Mouse (Mus musculus) retina, embryonic 14.5 days (tissue): ENCODE data around the gene Mkrn1.
"Not testable (repeated sequence)": the region's sequence is repeated elsewhere in the genome, so short reads cannot be mapped to it uniquely, and the experiment has no call there.

Experiments
- DNase-seq: peaks from one replicate; pipeline ENCODE4 v3.0.0-alpha.2; 2015; ENCODE audit warnings: low spot score

Gene Mkrn1

DNA sequence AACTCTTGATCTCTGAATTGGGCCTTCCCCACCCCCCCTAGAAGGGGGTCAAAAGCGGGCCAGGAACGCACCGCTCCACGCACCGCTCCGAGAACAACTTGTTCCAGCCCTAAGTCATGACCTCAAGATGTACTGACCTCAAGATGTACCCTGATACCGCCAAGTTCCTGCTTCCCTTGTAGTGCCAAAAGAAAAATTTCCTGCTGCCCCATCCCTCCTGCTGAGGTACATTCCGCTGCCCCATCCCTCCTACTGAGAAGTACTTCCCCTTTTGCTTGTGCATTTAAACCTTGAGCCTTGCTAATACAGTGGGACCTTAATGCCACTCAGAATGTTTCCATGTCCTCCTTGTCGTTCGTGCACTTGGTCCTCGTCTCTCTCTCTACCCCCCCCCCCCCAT lies 10.5 kb upstream of the Mkrn1 start:
- DNase-seq = no peak

DNA sequence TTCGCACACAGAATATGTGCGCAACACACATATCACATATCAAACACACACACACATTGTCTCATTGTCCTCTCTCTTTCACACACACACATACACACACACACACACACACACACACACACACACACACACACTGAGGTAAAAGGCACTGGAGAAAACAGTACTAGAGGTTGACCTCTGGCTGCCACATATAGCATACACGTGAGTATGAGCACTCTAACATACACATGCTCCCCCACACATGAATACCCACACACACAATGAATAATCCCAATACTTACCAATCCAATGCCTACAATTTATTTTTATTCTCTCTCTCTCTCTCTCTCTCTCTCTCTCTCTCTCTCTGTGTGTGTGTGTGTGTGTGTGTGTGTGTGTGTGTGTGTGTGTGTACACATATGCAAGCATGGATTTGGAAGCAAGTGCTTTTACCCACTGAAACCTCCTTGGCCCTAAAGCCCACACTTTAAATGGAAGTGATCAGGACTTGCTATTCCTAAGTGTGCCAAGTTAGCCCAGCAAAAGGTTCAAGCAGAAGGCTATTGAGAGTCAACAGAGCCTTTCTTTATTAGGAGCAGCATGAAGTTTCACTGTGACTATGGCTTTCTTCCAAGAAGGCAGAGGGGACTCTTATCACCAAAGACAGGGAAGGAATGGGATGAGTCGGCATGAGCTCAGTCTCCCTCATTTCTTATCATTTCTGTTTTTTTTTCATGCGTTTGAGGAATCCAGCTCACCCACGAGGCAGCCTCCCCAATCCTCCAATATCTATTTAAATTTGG lies 8.9 kb upstream of the Mkrn1 start:
- DNase-seq = no peak

DNA sequence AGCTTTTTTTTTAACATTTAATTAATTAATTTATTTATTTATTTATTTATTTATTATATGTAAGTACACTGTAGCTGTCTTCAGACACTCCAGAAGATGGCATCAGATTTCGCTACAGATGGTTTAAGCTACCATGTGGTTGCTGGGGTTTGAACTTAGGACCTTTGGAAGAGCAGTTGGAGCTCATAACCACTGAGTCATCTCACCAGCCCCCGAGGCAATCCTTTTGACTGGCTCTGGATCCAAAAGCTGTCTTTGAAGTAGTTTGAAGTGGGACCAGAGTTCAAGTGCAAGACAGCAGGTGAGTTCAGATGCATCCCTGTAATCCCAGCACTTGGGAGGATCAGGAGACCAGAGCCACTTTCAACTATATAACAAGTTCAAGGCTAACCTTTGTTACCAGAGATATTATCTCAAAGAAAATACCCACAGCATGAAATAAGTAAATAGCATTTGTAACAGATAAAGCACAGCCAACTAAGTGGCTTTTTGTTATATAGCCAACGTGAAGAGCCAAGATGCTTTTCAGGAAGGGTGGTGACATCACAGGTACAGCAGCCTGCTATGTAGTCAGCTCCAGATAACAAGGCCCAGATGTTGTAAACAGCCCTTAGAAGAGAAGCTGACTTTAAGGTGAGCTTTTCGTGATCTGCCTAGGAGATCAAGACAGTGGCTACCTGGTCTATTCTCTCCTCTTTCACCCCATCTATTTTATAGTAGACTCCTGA lies 7.2 kb upstream of the Mkrn1 start:
- no peak for DNase-seq

DNA sequence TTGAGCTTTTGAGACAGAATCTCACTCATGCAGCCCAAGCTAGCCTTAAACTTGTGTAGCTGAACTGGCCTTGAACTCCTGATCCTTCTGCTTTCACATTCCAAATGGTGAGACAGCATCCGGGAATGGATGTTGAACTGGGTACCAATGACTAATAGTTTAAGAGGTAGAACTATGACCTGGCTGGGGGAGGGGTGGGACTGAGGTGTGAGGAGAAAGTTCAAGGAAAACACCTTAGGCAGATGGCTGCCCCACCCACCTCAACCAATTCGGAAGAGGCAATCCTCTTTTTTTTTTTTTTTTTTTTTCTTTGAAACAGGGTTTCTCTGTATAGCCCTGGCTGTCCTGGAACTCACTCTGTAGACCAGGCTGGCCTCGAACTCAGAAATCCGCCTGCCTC lies 6.5 kb upstream of the Mkrn1 start:
- DNase-seq = no peak

DNA sequence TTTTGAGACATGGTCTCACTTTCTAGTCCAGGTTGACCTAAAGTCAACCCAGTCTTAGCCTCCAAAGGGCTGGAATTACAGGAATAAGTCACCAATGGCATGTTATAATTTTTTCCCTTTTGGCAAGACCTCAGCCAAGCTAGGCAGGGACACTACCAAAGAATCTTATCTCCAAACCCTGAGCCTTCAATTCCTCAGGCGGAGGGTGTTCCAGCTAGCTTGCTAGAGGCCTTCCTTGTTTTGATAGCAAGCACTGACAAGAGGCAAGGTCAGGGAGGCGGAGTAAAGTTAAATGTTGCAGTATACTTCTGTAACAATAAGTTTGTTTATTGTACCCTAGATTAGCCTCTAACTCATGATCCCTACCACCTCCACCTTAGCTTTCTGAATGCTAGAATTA lies 4.9 kb upstream of the Mkrn1 start:
- DNase-seq = no peak

DNA sequence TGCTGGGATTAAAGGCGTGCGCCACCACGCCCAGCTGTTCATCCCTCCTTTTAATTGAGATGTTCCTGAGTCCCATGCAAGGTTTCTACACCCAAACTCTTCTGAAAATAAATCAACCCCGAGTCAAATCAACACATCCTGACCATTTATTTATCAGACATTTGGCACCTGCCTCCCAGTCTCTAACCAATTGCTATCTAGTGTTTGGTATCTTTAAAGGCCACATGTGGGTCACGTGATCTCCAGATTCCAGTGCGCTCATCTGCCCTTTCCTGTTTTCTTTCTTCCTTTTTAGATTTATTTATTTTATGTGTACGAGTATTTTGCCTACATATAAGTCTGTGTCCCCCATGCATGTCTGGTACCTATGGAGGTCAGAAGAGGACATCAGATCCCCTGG lies 3.4 kb upstream of the Mkrn1 start:
- no peak for DNase-seq

DNA sequence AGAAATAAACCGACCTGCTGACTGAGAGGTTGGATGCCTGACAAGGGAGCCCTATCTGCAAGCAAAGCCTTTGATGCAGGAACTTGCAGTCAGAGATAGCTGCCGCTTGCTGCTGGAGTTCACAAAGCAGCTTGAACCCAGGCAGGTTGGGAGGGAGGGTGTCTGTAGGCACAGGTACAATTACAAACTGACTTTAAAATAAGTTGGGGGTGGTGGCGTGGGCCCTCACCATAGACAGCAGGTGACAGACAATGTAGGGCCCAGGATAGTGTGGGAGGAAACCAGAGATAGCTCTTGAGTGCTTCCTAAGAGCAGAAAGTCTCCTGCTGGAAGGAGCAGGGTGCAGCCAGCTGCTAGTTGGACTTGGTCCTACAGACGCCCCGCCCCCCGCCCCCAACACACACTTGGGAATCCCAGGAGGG lies 2.9 kb upstream of the Mkrn1 start:
- DNase-seq = no peak

DNA sequence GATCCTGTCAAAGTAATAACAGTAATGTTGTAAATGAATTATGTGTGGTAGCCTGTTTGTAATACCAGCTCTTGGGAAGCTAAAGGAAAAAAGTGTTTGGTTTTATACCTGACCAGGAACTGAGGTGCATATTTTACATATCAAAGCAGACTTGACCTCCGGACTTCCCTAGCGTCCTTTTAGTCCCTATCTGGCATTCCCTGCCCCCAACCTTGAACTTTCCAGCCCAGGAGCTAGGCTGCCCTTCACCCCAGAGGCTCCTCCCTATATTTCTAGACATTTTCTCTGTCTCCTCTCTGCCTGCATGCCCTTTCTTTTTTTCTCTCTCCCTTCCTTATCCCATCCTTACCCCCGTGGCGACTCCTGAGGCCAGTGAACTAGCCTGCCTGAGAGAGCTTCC lies 605 bp upstream of the Mkrn1 start:
- no peak for DNase-seq

DNA sequence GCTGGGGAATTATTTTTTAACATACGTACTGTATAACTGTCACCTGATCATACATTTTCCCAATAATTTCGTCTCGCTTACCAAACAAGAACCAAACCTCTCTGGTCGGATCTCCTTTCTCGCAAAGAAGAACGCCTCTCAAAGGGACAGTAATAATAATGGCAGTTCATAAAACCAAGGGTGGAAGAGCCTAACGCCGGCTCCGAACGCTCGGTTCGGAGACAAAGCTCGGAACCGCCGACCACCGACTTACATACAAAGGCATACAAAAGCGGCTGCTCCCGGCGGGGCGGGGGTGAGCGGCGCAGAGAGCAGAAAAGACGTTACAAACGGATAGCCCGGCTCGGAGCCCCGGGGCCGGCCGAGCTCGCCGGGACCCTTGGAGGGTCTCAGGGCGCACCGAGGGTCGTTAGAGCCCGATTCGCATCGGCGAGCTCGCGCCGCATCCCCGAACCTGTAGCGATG lies 844 bp downstream of the Mkrn1 start:
- peak; percentile 55 for DNase-seq

DNA sequence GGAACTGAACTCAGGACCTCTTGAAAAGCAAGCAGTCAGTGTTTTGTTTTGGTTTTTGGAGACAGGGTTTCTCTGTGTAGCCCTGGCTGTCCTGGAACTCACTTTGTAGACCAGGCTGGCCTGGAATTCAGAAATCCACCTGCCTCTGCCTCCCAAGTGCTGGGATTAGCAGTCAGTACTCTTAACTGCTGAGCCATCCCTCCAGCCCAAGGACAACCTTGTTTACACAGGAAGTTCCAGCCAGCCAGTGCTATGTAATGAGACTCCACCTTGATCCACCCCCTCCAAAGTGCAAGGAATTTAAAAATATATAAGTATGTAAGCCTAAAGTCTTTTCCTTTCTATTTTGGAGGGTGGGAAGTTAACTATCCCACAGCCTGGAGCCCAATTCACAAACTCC lies 3.6 kb downstream of the Mkrn1 start:
- DNase-seq = not testable (repeated sequence)

DNA sequence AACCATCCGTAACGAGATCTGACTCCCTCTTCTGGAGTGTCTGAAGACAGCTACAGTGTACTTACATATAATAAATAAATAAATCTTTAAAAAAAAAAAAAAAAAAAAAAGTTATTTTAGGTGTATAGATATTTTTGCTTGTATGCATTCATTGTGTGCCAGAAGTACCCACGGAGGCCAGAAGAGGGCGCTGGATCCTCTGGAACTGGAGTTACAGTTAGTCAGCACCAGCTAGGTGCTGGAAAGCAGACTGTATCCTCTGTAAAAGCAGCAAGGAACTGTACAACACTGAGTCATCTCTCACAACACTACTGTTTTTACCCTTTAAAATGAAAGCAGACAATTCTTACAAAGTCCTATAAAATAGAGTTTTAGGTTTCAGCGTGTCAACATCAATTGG lies 4.5 kb downstream of the Mkrn1 start:
- peak; percentile 68 for DNase-seq

DNA sequence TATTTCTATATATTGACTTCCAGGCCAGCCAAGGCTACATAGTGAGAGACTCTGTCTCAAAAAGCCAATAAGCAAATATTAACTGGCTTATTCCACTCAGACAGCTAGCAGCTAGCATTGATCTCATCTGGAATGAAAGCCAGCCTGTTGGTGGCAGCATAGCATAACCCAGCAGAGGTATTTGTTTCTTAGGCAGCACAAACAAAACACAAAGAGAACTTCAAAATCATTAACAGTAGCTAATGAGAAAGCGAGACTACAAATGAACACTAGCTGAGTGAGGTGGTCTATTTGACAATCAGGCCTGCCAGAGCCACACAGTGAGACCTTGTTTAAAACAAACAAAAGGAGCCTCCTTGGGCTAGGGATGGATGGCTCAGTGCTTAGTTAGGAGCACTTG lies 6.2 kb downstream of the Mkrn1 start:
- no peak for DNase-seq

DNA sequence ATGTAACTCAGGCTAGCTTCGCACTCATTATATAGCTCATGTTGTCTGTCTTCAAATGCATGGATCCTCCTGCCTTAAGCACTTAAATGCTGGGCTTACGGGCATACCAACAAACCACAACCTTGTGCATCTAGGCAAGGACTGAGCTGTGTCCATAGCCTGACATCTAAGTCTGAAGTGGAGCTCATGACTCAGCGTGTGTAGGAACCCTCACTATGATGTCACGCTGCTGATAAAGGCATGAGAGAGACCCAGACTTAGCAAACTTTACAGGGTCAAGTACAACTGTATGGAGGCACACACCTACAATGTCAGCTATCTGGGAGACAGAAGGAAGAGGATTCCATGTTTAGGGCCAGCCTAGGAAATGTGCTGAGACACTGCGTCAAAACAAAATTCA lies 13.8 kb downstream of the Mkrn1 start:
- DNase-seq = no peak

DNA sequence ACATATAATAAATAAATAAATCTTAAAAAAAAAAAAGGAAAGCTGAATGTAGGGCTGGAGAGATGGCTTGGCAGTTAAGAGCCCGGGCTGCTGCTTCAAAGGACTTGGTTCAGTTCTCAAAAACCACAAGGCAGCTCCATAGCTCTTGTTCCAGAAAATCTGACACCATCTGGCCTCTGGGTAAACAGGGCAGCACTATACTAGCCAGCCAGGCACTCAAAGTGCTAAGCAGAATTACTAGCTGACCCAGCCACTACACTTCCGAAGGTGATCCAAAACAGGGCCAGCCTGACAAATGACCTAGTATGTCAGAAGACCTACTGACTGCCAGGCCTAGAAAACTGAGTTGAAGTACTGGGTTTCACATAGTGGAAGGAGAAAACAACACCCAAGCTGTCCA lies 17.1 kb downstream of the Mkrn1 start:
- DNase-seq = no peak

DNA sequence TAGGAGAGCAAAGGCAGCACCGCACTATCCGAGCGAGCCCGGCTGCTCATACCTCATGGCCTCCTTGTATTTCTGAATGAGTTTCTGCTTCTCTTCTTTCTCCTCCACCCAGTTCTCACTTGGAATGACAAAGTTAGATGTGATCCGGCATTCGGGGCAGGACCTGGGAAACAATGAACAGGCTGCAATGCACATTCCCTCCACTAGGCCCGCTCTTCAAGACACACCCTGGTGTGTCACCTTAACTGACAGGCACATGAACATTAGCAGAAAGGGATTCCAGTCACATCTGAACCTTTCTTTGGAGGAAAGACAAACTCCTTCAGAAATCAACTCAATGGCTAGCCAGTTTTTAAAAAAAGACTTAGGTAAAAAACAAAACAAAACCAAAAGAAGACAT lies 19.9 kb downstream of the Mkrn1 start:
- peak; percentile 72 for DNase-seq

DNA sequence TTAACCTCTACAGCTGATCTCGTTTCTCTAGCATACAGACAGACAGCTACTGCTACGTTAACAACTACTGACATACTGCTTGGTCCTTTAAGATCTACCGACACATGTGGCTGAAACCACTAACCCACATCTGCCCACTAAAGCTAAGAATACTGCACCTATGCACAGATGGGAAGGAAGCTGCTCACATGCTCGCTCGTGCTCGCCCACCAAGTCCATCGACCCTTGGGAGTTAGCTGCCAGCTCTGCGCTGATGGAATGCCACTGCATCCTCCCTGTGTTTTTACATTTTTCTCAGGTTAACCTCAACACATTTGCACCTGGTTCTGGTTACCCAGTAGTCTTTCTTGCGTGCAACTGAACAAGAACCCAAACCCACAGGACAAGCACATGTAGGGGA lies 21.9 kb downstream of the Mkrn1 start:
- DNase-seq = no peak

DNA sequence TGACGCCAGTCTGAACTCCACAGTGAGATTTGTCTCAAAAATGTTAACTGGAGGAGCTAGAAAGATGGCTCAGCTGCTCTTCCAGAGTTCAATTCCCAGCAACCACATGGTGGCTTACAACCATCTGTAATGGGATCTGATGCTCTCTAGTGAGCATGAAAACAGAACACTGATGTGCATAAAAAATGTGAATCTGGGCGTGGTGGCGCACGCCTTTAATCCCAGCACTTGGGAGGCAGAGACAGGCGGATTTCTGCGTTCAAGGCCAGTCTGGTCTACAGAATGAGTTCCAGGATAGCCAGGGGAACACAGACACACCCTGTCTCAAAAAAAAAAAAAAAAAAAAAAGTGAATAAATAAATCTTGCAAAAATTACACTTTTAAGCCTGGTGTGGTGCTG lies 23.2 kb downstream of the Mkrn1 start:
- DNase-seq = no peak

DNA sequence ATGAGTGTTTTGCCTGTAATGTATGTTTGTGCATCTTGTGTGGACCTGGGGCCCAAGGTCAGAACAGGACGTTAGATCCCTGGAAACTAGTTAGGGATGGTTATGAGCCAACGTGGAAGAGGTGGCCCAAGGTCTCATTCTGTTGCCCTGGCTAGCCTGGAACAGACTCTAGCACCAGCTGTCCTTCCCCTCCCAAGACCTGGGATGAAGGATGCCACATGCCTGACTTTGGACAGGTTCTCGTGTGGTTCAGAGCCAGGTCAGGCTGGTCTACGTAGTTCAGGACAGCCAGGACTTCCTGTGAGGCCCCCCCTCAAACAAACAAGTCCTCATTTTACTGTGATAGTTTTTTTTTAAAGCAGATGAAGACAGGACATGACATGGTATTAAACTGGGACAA lies 24.3 kb downstream of the Mkrn1 start:
- no peak for DNase-seq

DNA sequence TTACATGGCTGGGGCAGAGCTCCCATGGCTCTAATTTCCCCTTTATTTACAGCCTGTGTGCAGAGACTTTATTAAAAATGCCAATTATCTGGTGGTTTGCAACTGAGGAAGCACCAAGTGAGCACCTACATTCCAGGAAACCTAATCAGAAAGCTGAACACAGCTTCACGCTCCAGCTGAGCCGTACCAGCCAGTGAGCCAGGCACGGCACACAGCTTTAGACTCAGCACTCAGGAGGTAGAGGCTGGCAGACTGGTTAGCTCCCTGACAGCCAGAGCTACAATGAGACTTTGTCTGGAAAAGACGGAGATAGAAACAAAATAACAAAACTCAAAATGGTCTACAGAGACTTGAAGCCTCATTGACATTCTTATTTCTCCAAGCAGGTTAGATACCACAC lies 24.8 kb downstream of the Mkrn1 start:
- DNase-seq = no peak

DNA sequence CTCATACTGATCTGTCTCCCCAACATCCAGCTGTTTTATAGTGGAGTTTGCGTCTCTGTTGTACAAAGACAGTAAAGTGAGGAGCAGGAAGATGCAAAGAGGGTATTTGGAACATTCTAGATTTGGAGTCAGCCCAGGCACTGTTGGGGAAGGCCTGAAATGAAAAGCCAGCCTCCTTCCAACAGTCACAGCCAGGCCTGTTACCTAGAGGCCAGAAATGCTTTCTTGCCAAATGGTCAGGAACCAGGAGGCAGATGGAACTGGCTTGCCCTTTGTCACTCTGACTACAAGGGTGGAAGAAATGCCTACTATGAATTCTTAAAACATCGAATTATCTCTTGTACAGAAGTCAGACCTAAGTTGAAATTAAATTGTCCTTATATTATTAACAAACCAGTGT lies 30.3 kb downstream of the Mkrn1 start:
- DNase-seq = no peak

DNA sequence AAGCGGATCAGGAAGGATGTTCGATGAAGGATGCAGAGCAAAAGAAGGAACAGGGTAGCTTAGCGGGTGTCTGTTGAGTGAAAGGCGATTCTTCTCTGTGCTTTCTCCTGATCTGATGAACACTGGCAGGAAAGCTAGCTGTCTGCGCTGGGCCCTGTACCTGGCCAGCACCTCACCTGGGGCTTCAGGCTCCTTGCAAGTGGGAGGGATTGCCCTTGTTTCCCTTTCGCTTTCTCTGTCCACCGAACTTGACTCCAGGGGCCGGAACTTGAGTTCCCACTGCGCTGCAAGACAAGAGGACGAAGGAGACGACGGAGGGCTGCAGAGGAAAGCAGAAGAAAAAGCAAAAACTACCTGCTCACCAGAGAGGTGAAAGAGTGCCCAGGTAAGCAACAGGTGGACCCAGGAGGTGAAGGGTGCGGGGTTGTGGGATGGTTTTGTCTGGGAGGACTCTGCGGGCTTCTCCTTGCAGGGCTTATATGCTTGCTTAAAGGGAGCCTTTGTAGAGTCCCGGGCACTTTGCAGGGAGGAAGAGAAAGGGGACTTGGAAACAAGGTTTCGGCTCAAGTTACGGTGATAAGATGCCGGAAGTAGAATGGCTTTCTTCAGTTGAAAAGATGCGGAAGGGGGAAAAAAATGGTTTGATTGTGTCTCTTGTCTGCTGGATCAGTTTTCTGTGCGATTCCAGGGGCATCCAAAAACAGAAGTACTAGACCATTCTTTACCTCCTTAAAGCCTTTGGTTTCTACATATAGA lies 39.0 kb downstream of the Mkrn1 start, which contains the start of gene Rab19:
TSS of gene Rab19 (plus strand) at position 51 of the 756 bp plus-strand sequence.
- DNase-seq = no peak

DNA sequence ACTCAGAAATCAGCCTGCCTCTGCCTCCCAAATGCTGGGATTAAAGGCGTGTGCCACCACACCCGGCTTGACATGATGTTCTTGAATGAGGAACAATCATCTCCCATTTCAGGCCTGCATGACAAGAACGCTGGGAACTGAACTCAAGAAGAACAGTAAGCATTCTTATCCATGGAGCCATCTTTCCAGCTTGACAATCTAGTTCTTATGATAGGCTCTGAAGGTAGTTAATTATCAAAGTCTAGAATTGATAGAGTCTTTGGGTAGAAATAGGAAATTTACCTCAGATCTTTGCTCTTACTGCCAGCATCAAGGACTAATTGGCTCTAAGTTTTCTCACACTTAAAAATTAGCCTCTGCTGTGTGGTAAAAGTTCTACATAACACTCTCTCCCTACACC lies 40.0 kb downstream of the Mkrn1 start:
- no peak for DNase-seq

DNA sequence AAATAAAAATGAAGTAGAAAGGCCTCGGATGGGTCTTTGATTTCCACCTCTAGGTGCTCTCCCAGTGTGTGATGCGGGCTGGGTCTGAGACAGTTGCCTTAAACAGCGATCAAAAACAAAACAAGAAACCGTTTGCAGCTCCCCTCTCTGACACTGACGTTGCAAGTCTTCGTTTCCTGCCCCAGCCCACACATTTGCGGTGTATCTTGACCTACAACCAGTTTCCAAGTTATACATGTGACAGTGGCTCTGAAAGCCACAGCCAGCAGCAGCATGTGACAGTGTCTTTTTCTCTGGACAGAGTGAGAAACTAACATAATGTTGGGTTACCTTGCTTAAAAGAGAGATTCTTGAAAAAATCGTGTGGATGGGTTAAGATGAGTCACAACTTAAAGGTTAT lies 40.5 kb downstream of the Mkrn1 start:
- no peak for DNase-seq
